In genomic region chr9:96844798-96845209, GRCm38 (mm10) we compare ENCODE assay signal across 9 mouse cellular contexts. TPM values are rescaled to one million over a fixed set of nuclear protein-coding genes. Genes with fewer than 3 reads are reported as not detected.
A peak's percentile ranks its signal among the peaks of the same experiment; 100 is the strongest.
DNase-seq lines count a peak whose midpoint lies in the region; ATAC-seq and TF ChIP-seq lines count a peak whose summit lies in the region.
"Had no signal": no experiment of that assay in that cellular context is flagged by ENCODE, and none has a peak within 500 bp of the region (broad histone marks: within the 10 kb centered on the region; RNA-seq: fewer than 3 reads in every experiment).

No protein-coding gene starts in this region.

- H3K36me3 ChIP-seq in hindbrain, embryonic 16.5 days (ENCODE audit: control insufficient read depth, insufficient read depth, low read length): no peaks in the 10 kb centered on the region
- peaks cover 2% of the 10 kb centered on the region; the same call in 1 of the 2 replicates for H3K36me3 ChIP-seq in stomach, embryonic 16.5 days (ENCODE audit: control insufficient read depth, insufficient read depth, low read length)
- H3K36me3 ChIP-seq in thymus, adult 2 months (ENCODE audit: control insufficient read depth, insufficient read depth, low read length): no peaks in the 10 kb centered on the region
- H3K36me3 ChIP-seq: G1E had no signal

- H3K9ac ChIP-seq in hindbrain, embryonic 16.5 days (ENCODE audit: low read depth, low read length): no peak overlapping the region
- no peak overlapping the region for H3K9ac ChIP-seq in stomach, embryonic 16.5 days (ENCODE audit: low read length)

- TF ChIP-seq CTCF in thymus, adult 2 months (IDR thresholded peaks at IDR 0.05; ENCODE audit: borderline replicate concordance, control insufficient read depth, extremely low read depth, insufficient read depth, low read length, poor library complexity): no peak

- intact Hi-C loops in left cerebral cortex, postnatal 25 days (cut with DNase I): no loop called here

- no peak for TF ChIP-seq POLR2A in thymus, adult 2 months (IDR thresholded peaks at IDR 0.05; ENCODE audit: control insufficient read depth, extremely low read depth, insufficient read depth, low read length, poor library complexity)

- no peaks in the 10 kb centered on the region for H3K27me3 ChIP-seq in hindbrain, embryonic 16.5 days (replicated peaks; ENCODE audit: control insufficient read depth, insufficient read depth, low read length)
- H3K27me3 ChIP-seq in stomach, embryonic 16.5 days (ENCODE audit: control insufficient read depth, insufficient read depth, low read length): no peaks in the 10 kb centered on the region
- H3K27me3 ChIP-seq in thymus, adult 2 months (ENCODE audit: control insufficient read depth, insufficient read depth, low read length): no peaks in the 10 kb centered on the region

- no peak overlapping the region for H3K4me2 ChIP-seq in hindbrain, embryonic 16.5 days (ENCODE audit: low read length)
- H3K4me2 ChIP-seq in stomach, embryonic 16.5 days (ENCODE audit: low read depth, low read length): no peak overlapping the region

- DNase-seq in kidney, adult 18-20 months: peak; percentile 21
- DNase-seq in kidney, adult 8-10 months: no peak
- peak; percentile 65 for DNase-seq in adrenal gland, postnatal 14 days
- peak; percentile 50 to 74 for DNase-seq in left cerebral cortex, postnatal 25 days (ENCODE audit: low spot score in 2 of 2)
- no peak for DNase-seq in thymus, adult 2 months

- 57% methylated on average over 3 of the region's 3 CpGs for WGBS in hindbrain, embryonic 16.5 days
- WGBS in stomach, embryonic 16.5 days: 55% methylated on average over 3 of the region's 3 CpGs
- 93% methylated on average over 3 of the region's 3 CpGs for WGBS in thymus, adult 2 months

- ATAC-seq in frontal cortex, adult (ENCODE audit: low TSS enrichment): peak; percentile 82
- 0 out of 2 replicates have a peak, but pooled peaks have one; percentile 19 for ATAC-seq in hindbrain, embryonic 16.5 days
- ATAC-seq in stomach, embryonic 16.5 days (ENCODE audit: insufficient read depth, low FRiP score): peak; percentile 77

- no peak overlapping the region for H3K4me3 ChIP-seq in hindbrain, embryonic 16.5 days (ENCODE audit: low read length)
- H3K4me3 ChIP-seq in stomach, embryonic 16.5 days (replicated peaks; ENCODE audit: low read length): no peak overlapping the region
- no peak overlapping the region for H3K4me3 ChIP-seq in thymus, adult 2 months (ENCODE audit: control insufficient read depth, insufficient read depth, low read length)

- 0 out of 2 replicates have a peak, but pooled peaks cover 4% of the 10 kb centered on the region for H3K9me3 ChIP-seq in hindbrain, embryonic 16.5 days (ENCODE audit: control insufficient read depth, low read length)
- no peaks in the 10 kb centered on the region for H3K9me3 ChIP-seq in stomach, embryonic 16.5 days (replicated peaks; ENCODE audit: control insufficient read depth, low read length)
- H3K9me3 ChIP-seq: G1E had no signal

- no peak overlapping the region for H3K27ac ChIP-seq in hindbrain, embryonic 16.5 days (ENCODE audit: low read depth, low read length)
- H3K27ac ChIP-seq in stomach, embryonic 16.5 days (ENCODE audit: low read length): no peak overlapping the region
- no peak overlapping the region for H3K27ac ChIP-seq in thymus, adult 2 months (ENCODE audit: control insufficient read depth, insufficient read depth, low read length)

- H3K4me1 ChIP-seq in hindbrain, embryonic 16.5 days (ENCODE audit: control insufficient read depth, insufficient read depth, low read depth, low read length): peaks cover 4% of the 10 kb centered on the region
- H3K4me1 ChIP-seq in stomach, embryonic 16.5 days (ENCODE audit: control insufficient read depth, insufficient read depth, low read length): 0 out of 2 replicates have a peak, but pooled peaks cover 5% of the 10 kb centered on the region
- no peaks in the 10 kb centered on the region for H3K4me1 ChIP-seq in thymus, adult 2 months (replicated peaks; ENCODE audit: control insufficient read depth, insufficient read depth, low read length)

RNA-seq across cellular contexts. Expression of gene Pxylp1, which starts 47.7 kb away (rescaled TPM):
- 8.0 and 8.4 TPM in 2 replicates for total RNA-seq in adrenal gland, postnatal 14 days (2021)
- 30.7 and 37.6 TPM in 2 replicates for polyA plus RNA-seq in hindbrain, embryonic 16.5 days (2015; fragmentation: Nextera tagmentation; extraction: Ambion mirVana)
- 10 to 100 TPM; 17.1 to 22.0 TPM for total RNA-seq in left cerebral cortex, postnatal 25 days (2021)
- 28.9 and 33.1 TPM in 2 replicates for polyA plus RNA-seq in stomach, embryonic 16.5 days (2015; fragmentation: Nextera tagmentation; extraction: Ambion mirVana)
- polyA plus RNA-seq in thymus, adult 2 months (2012; rRNA removed): 4.4 and 4.9 TPM in 2 replicates
- polyA plus RNA-seq: G1E had no signal

Comparison
In these comparisons a context has a peak if more than half of its experiments do, and no peak if none do; other contexts are left out.
1. DNase-seq: peak in kidney, adult 18-20 months (single experiment), adrenal gland, postnatal 14 days (single experiment) and left cerebral cortex, postnatal 25 days (2 of 2); none in kidney, adult 8-10 months (0 of 2) and thymus, adult 2 months (single experiment).
2. ATAC-seq: peak in every context shown above with its lines; median percentile 82 in frontal cortex, adult; 77 in stomach, embryonic 16.5 days; 19 in hindbrain, embryonic 16.5 days.